Mouse (Mus musculus) ES-E14 (cell line): Measurements from ENCODE around the gene Chmp6. TPM values are rescaled to one million over a fixed set of nuclear protein-coding genes. Genes with fewer than 3 reads are reported as not detected.

Experiments used
- DNase-seq: peaks from one replicate; pipeline ENCODE4 v3.0.0-alpha.2; 2013; ENCODE audit warnings: low read depth, low spot score
- H3K27ac ChIP-seq: 2 replicates; pipeline ENCODE4 v1.5.1; 2012; ENCODE audit warnings: low read depth, mild to moderate bottlenecking, low read length, moderate library complexity, mixed read lengths; ENCODE audit not compliant: poor library complexity, insufficient read depth, severe bottlenecking
- H3K36me3 ChIP-seq: 2 replicates; pipeline ENCODE4 v1.6.1; 2012; ENCODE audit warnings: mild to moderate bottlenecking, low read length, moderate library complexity, mixed read lengths; ENCODE audit not compliant: control insufficient read depth, poor library complexity, insufficient read depth, severe bottlenecking
- H3K4me1 ChIP-seq, 2 experiments: fragments of 150-350 bp in 1 of 2; sonication (generic) in 1 of 2; 2 replicates each; pipeline ENCODE4 v1.6.1; 2012; ENCODE audit warnings: low read length in 2 of 2, mild to moderate bottlenecking in 1 of 2, mixed read lengths in 1 of 2; ENCODE audit not compliant: control insufficient read depth in 2 of 2, insufficient read depth in 2 of 2, poor library complexity in 1 of 2
- H3K4me3 ChIP-seq, 2 experiments: fragments of 150-350 bp in 1 of 2; sonication (generic) in 1 of 2; 2 replicates each; pipeline ENCODE4 v1.5.1; 2012; ENCODE audit warnings: low read length in 2 of 2, low read depth in 1 of 2, mild to moderate bottlenecking in 1 of 2, mixed read lengths in 1 of 2; ENCODE audit not compliant: insufficient read depth in 1 of 2, poor library complexity in 1 of 2, severe bottlenecking in 1 of 2
- H3K9ac ChIP-seq: 2 replicates; pipeline ENCODE4 v1.6.1; 2012; ENCODE audit warnings: low read depth, mild to moderate bottlenecking, low read length, mixed read lengths; ENCODE audit not compliant: poor library complexity, insufficient read depth, severe bottlenecking
- H3K9me3 ChIP-seq: fragments of 150-350 bp; sonication (generic); 2 replicates; pipeline ENCODE4 v1.6.1; 2012; ENCODE audit warnings: low read depth, mild to moderate bottlenecking, low read length; ENCODE audit not compliant: control insufficient read depth, insufficient read depth
- CHD2 ChIP-seq: IDR thresholded peaks from 2 replicates; pipeline ENCODE4 v1.6.1; 2014; ENCODE audit warnings: mild to moderate bottlenecking, low read depth, low read length, inconsistent platforms
- HCFC1 ChIP-seq: IDR thresholded peaks from 2 replicates; pipeline ENCODE4 v1.6.1; 2012; ENCODE audit warnings: low read length, inconsistent platforms, borderline replicate concordance; ENCODE audit not compliant: insufficient read depth
- MAFK ChIP-seq: IDR thresholded peaks from 2 replicates; pipeline ENCODE4 v1.6.1; 2014; ENCODE audit warnings: mild to moderate bottlenecking, low read depth, low read length, inconsistent platforms; ENCODE audit not compliant: insufficient read depth
- ZC3H11A ChIP-seq: IDR thresholded peaks from 2 replicates; pipeline ENCODE4 v1.6.1; 2012; ENCODE audit warnings: low read depth, mild to moderate bottlenecking, inconsistent platforms, low read length, borderline replicate concordance
- ZNF384 ChIP-seq: IDR thresholded peaks from 2 replicates; pipeline ENCODE4 v1.6.1; 2012; ENCODE audit warnings: low read depth, low read length, inconsistent platforms
- in situ Hi-C, 2 experiments: fragments of 600-800 bp; cut with MboI; formaldehyde crosslinking; loops; one replicate each; pipeline ENCODE4 v1.15.1; 2025; ENCODE audit warnings: low sequenced_read_pairs in 2 of 2, inconsistent platforms in 1 of 2; ENCODE audit not compliant: unreplicated experiment in 2 of 2
- total RNA-seq: library from RNA; depleted of rRNA; stranded (reverse); fragments of 300-350 nt; gene quantifications from 2 replicates; pipeline ENCODE4 v1.2.3, GENCODE M21; 2012

The Chmp6 gene
- total RNA-seq, 1 experiment: 48.1 TPM

- DNase-seq: no peak
- in situ Hi-C loops: no loop called here
- Histone ChIP-seq H3K27ac (no peak overlapping the region), H3K9ac (no peak overlapping the region), H3K9me3 (no peaks in the 10 kb centered on the region), H3K36me3 (peaks cover 40% of the 10 kb centered on the region; the same call in 1 of the 2 replicates), H3K4me1 (peaks cover 0 to 5% of the 10 kb centered on the region in 2 experiments; a peak in 1 of 4 replicates), H3K4me3 (no peak overlapping the region)
- no peak for TF ChIP-seq CHD2
- no peak for TF ChIP-seq ZC3H11A
- no peak for TF ChIP-seq ZNF384
Measured at GRCm38 (mm10) chr11:119873643-119874042, 39.6 kb upstream of the Chmp6 start.

GRCm38 (mm10) chr11:119874841-119875240, 38.4 kb upstream of the Chmp6 start:
- in situ Hi-C loops: no loop called here
- no peak overlapping the region for H3K4me3 ChIP-seq
- H3K4me1 ChIP-seq: peaks cover 0 to 5% of the 10 kb centered on the region in 2 experiments; a peak in 1 of 4 replicates
- no peak overlapping the region for H3K9ac ChIP-seq
- DNase-seq: no peak
- no peak overlapping the region for H3K27ac ChIP-seq
- H3K36me3 ChIP-seq: peaks cover 45% of the 10 kb centered on the region; the same call in 1 of the 2 replicates
- H3K9me3 ChIP-seq: no peaks in the 10 kb centered on the region
- TF ChIP-seq ZNF384 (no peak), CHD2 (no peak), HCFC1 (no peak), ZC3H11A (no peak), MAFK (no peak)

- Histone ChIP-seq H3K27ac (no peak overlapping the region), H3K4me3 (no peak overlapping the region), H3K9ac (no peak overlapping the region), H3K4me1 (peaks cover 0 to 5% of the 10 kb centered on the region in 2 experiments; a peak in 1 of 4 replicates), H3K36me3 (peaks cover 41% of the 10 kb centered on the region; the same call in 1 of the 2 replicates), H3K9me3 (no peaks in the 10 kb centered on the region)
- in situ Hi-C loops: no loop called here
- DNase-seq: no peak
- no peak for TF ChIP-seq ZC3H11A
- TF ChIP-seq ZNF384: no peak
- no peak for TF ChIP-seq MAFK
- TF ChIP-seq HCFC1: no peak
- no peak for TF ChIP-seq CHD2
Measured at GRCm38 (mm10) chr11:119875685-119876084, 37.6 kb upstream of the Chmp6 start.

- H3K36me3 ChIP-seq: peaks cover 34% of the 10 kb centered on the region; the same call in 1 of the 2 replicates
- no peaks in the 10 kb centered on the region for H3K4me1 ChIP-seq
- no peak overlapping the region for H3K9ac ChIP-seq
- no peak overlapping the region for H3K27ac ChIP-seq
- TF ChIP-seq MAFK (no peak), HCFC1 (no peak), CHD2 (no peak), ZNF384 (no peak), ZC3H11A (no peak)
- no peaks in the 10 kb centered on the region for H3K9me3 ChIP-seq
- in situ Hi-C loops: no loop called here
- no peak for DNase-seq
- H3K4me3 ChIP-seq: no peak overlapping the region
Measured at GRCm38 (mm10) chr11:119877124-119877523, 36.1 kb upstream of the Chmp6 start.

DNA sequence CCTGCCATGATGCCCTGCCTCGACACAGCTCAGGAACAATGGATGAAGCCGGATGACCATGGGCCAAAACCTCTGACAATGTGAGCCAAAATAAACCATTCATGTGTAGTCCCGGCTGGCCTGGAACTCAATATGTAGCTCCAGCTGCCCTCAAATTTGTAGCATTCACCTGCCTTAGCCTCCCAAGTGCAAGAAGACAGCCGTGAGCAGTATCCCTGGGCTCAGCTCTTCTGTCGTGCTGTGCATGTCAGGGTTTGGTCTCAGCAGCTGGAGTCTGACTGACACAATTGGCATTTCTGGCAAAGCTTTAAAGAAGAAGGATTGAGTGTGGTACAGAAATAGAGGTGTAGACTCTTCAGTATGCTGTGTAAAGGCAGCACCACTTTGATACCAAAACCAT, 33.7 kb upstream of the Chmp6 start:
- peaks cover 15% of the 10 kb centered on the region; the same call in 1 of the 2 replicates for H3K36me3 ChIP-seq
- no peak overlapping the region for H3K27ac ChIP-seq
- no peaks in the 10 kb centered on the region for H3K9me3 ChIP-seq
- H3K4me3 ChIP-seq: no peak overlapping the region
- DNase-seq: no peak
- TF ChIP-seq CHD2: no peak
- TF ChIP-seq MAFK: no peak
- TF ChIP-seq HCFC1: no peak
- TF ChIP-seq ZC3H11A: no peak
- TF ChIP-seq ZNF384: no peak
- no peak overlapping the region for H3K9ac ChIP-seq
- in situ Hi-C loops: no loop called here
- H3K4me1 ChIP-seq: no peaks in the 10 kb centered on the region
